Mouse (Mus musculus) gastrocnemius, postnatal 10 days (tissue): ENCODE measurements around the gene Runx2. TPM values are rescaled to one million over a fixed set of nuclear protein-coding genes. Genes with fewer than 3 reads are reported as not detected.

Source experiments
- DNase-seq: peaks from one replicate; pipeline ENCODE4 v3.0.0; 2021; ENCODE audit warnings: mixed read lengths
- total RNA-seq, 2 experiments: library from RNA; stranded (reverse); gene quantifications; 2 replicates each; pipeline ENCODE4 v1.2.3; 2021

Gene Runx2
- total RNA-seq, 2 experiments from 2014 or later = 0.42 to 7.3 TPM

DNA sequence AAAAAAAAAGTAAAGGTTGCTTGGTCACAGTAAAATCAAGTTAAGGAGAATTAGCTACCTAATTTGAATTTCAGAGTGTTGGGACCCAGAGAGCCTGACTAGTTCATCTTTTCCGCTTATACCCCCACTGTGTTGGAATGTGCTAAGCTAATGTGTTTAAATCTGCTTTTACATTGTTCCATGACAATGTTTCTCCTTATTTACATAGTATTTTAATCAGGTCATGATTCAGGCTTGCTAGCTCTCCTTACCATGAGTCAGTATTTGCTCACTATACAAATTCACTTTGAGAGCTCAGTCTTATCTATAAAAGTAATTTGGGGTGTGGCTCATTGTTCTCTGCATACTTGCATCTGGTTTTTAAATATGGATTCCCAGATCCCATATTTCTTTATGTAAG lies 47.2 kb downstream of the Runx2 start:
- DNase-seq = no peak

DNA sequence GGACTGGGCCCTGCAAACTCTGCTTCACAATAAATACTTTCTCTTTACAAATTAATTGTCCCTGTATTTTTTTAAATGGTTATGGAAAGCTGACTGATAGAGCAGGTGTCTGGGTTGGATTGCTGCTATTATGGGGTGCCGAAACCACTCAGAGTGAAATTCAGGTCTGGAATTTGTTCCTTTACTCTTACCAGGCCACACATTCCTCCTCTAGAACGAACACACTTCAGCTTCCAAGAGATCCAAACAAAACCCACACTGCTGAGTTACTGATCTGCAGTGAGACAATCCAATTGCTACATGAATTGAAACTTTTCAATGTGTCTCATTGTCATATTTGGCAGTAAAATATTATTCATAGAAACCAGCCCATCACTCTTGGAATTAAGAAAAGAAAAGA lies 47.6 kb downstream of the Runx2 start:
- DNase-seq = no peak

DNA sequence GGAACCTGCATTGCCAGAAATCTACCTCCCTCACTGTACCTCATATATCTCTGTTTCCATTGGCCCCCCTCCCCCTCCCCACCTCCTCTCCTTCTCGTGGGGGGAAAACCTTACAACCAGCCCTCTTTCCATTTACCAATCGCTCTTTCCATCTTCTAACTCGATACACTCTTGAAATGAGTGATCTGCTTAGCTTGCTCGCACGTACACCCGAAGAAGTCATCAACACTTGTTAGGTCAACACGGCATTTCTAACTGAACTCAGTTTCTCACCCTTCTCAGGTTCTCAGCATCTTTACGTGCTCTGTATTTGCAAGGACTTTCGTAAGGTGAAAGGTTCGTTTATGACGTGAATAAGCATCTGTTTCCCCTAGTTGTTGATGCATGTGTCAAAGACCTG lies 48.3 kb downstream of the Runx2 start:
- DNase-seq = no peak

DNA sequence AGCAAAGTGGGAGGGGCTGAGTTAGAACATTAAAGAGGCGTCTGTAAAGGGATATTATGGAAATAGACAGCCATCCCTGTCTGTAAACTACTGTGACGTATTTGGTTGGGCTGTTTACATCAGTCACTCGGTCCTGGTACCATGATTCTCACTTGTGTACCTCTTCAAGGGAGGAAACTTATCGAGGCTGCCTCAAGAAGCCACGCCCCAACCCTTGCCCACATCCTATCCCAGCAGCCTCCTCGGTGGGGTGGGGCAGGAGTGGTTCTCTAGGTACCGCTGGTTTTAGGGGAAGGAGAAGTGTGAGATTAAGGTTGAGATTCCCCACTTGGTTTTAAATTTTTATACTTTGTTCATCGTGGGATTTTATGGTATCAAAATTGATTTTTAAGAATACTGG lies 69.2 kb downstream of the Runx2 start:
- DNase-seq = no peak

DNA sequence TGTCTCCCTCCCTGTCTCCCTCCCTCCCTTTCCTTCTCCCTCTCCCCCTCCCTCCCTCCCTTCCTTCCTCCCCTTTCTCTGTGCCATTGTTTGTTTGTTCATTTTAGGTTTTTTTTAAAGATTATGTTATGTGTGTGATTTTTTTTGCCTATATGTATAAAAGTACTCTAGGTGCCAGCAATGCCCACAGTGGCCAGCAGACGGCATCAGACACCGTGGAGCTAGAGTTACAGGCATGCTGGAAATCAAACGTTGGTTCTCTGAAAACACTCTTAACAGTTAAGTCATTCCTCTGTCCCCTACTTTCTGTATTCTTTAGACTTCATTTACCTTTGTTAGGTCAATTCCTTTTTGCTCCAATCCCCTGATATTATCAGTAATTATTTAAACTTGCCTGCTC lies 70.8 kb downstream of the Runx2 start:
- no peak for DNase-seq

DNA sequence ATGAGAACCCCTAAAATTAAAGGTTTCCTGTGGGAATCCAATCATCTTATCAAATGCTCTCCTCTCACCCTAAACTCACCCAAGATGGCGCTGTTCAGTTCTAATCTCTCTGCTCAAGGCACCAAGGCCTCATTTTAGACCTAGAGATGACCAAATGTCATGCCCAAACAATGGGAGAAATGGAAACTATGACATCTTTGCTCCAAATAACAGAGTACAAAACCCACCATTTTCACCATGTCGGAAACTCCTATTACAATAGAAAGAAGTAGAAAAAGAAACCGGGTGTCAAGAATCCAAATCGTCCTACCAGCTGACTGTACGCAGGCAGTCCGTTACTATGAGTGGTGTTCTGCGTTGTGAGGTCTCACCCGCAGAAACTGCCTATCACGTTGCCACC lies 72.4 kb downstream of the Runx2 start:
- DNase-seq = no peak

DNA sequence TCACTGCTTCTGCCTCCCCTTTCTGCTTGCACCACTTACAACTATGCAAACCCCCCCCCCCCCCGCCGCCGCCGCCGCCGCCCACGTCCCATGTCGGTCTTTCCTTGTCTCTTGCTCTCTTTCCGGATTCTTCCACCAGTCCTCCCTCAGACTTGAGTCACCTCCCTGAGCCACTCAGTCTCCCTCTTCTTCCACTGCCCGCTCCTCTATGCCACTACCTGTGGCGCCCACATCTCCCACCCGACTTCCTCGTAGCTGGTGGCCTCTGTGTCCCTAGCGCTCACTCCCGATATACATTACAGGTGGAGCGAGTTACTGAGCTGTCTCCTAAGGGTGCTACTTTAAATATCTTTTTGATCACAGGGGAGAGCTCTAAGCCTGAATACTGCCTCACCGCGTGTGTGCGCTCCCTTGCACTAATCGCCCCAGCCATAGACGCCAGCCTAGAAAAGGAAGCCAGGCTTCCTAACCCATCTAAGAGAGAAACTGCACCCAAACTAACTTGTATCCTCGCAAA lies 76.4 kb downstream of the Runx2 start:
- DNase-seq = no peak

DNA sequence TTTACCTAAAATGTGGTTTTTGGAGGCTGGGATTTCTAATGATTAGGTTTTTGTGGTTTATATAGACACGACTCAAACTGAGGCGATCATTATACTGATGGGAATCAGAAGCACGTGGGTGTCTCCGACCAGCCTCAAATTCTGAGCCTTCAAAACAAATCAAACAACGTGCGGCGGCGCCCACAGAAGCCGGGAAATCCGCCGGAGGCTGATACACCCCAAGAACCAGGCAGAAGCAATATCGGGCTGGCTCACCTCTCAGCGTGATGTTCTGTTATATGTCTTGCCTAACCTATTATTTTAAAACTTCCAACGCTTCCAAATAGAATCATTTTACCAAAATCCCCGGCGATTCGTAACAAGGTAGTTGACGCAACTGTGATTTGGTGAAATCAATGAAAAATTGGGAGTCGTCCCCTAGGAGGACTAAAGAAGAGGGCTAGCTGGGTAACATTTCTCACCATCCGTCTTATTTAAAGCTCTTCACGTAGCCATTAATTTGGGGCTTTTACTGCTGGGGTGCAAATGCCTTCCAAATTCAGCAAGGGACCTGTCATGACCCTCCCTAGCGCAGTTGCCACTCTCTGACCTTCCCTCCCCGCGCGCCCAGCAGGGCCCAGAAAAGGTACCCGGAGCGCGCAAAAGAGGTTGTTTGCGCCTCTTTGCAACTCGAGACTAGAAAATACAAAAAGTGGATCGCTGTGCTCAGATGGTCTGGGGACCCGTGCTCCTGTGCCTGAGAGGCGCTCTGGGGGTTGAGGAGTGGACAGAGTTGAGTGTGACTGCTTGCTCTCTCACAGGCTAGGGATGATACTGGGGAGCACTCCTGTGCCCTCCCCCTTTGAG lies 77.1 kb downstream of the Runx2 start:
- no peak for DNase-seq

DNA sequence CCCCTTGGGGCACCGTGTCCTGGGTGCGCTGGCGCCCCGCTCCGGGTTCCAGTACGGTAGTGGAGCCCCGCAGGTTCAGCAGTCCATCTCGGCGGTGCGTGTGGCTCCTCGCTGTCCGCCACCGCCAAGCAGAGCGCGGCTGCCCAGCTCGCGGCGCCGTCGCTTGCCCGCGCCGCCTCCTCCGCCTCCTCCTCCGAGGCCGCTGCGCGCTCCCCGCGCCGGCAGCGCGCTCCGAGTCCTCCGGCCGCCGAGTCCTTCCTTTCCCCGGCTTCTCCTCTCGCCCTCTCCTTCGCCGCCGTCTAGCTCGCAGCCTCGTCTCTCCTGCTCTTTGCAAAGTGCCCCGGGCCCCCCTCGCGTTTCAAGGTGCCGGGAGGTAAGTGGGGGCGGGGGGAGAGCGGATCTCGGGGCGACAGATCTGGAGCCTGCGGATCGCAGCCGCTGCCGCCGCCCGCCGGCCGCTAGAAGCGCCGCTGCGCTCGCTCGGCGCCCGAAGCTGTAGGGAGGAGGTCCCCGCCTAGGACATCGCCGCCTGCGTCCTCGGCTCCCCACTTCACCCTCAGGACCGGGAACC lies 78.5 kb downstream of the Runx2 start:
- DNase-seq = peak; percentile 76

DNA sequence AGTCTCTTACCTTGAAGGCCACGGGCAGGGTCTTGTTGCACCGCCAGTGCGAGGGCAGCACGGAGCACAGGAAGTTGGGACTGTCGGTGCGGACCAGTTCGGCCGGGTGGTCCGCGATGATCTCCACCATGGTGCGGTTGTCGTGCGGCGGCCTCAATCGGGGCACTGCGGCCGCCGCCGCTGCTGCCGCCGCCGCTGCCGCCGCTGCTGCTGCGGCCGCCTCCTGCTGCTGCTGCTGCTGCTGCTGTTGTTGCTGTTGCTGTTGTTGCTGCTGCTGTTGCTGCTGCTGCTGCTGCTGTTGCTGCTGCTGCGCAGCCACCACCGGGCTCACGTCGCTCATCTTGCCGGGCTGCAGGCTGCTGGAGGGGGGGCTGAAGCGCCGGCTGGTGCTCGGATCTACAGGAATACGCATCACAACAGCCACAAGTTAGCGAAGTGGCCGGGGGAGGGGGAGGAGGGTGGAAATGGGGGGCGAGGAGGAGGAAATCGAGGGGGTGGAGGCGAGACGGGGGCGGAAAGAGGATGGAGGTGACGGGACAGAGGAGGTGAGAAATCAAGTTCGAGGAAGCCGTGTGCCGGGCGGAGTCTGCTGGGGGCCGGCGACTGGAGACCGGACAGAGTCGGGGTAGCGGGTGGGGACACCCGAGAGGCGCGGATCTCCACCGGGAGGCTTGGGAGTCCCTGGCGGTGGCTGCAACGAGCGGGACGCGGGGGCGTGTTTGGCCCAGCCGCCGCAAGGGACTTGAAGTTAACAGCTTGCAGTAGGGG lies 79.2 kb downstream of the Runx2 start:
- peak; percentile 23 for DNase-seq

DNA sequence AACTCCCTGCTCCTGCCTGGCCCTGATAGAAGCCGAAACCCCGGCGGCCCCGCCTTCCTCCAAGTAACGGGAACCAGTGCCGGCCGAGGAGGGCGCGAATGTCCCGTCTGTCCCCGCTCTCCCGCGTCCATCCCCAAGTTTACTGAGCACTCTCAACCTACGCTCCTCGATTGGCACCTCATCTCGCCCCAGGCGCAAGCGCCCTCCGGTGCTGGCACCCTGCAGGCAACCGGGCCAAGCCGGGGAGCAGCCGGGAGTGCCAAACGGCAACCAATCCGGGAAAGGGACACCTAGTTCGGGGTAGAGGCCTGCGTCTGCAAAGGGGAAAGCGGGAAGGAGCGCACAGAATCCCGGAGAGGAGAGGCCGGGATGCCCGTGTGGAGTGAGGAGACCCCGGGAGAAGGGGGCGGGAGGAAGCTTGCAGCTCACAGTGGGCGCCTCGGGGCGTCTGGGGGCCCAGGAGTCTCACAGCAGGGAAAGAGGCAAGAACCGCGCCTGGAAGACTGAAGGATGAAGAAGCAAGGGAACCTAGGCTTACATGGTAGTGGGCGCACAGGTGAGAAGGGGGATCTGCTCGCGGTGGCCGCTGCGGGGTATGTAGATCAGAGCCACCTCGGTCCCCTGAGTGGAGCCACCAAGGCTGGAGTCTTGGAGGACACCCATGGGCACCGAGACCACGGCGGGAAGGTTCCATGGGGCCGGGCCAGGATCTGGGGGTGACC lies 79.9 kb downstream of the Runx2 start:
- DNase-seq = peak; percentile 56

DNA sequence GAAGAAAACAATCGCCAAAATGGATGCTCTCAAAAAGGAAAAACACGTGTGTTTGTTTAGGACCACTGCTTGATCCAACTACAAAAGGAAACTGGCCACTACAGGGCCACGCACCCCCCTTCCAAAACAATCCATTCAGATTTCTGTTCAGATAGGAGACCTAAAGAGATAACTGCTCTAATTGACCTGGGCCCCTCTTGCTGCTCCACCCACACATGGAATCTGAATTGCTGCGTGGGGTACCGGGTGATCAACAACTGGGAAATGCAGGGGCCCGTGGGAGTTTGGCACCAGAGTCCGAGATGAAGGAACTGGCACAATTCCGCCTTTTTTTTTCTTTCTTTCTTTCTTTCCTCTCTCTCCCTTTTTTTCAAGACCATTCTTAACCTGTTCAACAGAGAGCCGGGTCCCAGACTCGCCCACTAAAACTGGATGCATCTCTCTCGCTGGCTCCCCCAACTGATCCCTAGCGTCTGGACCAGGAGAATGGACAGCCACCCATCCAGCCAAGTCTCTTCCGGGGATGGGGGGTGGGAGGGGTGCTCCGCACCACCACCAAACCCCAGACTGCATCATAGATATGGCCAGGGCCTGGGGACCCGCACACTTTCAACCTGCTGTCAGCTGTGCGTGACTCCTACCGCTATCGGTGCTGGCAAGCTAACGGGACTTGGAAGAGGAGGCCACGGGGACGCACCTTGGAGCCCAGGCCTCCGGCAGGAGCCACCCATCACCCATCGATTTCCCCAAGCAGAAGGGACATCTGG lies 80.9 kb downstream of the Runx2 start:
- peak; percentile 11 for DNase-seq

DNA sequence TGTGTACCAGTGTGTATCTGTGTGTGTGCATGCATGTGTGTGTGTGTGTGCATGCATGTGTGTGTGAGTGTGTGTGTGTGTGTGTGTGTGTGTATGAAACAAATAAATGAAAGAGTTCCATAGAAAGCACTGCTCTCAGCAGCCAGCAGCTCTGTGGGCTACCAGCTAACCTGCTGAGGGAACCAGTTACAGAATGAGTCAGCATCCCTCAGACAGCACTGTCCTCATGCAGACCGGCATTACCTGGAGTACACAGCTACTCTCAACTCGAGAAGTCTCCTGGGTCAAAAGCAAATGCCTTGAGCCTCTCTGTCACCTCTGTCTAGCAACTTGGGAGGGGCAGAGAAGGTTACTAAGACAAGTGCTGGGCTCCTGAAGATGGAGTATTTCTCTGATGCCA lies 86.1 kb downstream of the Runx2 start:
- no peak for DNase-seq

DNA sequence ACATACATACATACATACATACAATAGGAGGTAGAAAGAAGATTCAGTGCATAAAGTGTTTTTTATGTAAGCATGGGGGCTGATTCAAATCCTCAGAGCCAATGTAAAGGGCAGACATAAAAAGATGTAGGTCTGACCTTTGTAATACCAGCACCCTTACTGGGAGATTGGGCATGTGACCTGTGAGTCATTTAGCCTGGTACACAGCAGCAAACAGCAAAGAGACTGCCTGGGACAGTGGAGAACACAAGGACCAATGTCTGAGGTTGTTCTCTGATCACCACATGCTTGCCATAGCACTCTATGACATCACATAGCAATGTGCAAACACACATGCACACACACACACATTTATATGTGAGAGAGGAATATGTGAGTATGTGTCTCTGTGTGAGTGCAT lies 86.9 kb downstream of the Runx2 start:
- DNase-seq = no peak

DNA sequence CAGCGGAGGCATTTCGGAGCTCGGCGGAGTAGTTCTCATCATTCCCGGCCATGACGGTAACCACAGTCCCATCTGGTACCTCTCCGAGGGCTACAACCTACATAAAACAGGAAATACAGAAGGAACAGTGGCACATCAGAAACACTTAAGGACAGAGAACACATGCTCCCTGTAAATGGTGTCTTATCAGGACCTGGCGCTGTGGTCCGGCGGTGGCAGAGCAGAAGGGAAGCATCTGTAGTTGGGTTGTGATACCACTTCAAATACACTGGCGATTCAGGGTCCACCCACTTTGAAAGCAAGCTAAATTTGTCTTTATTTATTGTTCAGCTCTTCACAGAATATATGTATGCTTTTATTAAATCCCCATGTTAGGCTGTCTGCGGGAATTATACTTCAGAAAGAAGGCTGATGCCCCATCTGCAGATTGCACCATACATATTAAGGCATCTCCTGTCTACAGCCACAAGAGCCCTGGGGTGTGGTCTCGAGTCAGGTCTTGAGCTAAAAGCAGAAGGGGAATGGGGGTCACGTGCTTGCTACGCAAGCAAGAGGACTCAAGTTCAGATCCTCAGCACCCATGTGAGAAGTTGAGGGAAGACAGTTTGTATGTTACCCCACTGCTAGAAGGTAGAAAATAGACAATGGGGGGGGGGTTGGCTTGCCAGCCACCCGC lies 89.7 kb downstream of the Runx2 start:
- no peak for DNase-seq

DNA sequence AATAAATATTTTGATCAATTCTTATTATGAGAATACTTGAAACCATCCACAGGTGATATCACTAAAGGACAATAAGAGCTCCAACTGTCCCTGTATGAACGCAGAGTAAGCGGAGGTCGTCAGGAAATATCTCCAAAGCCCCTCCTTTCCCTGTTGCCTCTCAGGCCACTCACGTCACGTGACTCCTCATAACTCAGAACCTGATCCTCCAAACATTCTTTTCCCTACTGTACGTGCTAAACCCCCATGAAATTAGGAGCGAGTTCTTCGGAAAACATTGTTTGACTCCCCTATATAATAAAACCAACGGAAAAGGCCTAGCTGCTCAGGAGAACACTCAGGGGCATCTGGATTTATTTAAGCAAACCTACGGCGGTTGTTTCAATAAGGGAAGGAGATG lies 90.3 kb downstream of the Runx2 start:
- DNase-seq = no peak

DNA sequence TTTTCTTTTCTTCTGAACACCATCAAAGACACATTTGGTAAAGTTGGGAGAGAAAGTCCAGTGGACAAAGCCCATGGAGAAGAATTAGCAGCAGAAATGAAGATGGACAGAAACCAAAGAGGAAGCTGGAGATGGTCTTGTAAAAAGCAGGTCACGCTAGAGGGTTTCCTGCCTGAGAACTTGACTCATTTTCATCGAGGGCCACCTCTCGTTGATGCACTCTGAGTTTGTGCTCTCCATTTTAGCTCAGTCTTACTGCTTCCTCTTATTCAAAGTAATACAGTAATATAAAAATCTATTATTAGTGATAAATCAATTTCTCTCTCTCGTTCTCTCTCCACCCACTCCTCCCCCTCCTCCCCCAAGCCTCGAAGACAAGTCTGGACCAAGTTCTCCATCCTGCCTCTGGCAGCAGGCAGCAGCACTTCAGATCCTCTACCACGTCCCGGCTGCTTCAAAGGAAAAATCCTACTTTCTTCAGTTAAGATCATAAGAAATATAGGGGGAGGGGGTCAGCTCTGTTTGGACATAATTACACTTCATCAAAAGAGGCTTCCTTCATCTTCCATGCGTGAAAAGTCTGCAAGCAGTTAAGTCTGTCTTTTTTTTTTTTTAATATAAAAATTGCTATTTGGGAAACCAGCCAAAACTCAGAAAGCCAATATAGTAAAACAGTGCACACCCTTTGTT lies 92.3 kb downstream of the Runx2 start:
- no peak for DNase-seq

DNA sequence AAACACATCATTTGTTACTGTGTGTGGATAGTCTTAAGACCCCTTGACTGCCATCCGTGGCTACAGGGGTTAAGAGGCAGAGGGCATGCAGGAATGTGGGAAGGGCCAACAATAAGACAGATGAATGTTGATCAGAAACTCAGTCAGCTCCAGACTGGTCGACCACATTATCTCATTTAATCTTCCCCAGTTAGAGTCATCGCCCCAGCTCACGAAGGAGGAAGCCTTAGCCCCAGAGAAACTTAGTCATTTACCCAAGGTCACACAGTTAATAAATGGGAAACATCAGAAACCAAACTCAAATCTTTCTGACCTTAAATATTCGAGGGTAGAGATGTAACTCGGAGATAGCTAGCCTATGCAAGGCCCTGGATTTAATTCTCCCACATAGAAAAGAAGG lies 96.0 kb downstream of the Runx2 start:
- no peak for DNase-seq

DNA sequence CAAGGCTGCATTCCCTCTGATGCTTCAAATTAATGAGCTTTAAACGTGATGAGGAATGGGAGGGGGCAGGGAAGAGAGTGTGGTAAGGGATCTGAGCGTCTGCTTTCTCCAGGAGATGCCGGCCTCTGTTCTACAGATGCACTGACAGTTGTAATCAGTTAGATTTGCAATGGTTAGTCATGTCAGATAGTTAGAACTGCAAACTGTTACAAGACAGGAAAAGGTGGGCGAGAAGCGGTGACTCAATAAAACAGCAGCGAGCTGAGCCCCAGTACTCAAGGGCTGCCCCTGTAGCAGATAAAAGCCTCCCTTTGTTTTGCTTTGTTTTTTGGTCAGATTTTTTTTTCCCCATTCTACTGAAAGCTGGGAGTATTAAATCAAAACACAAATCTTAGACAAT lies 96.6 kb downstream of the Runx2 start:
- no peak for DNase-seq

DNA sequence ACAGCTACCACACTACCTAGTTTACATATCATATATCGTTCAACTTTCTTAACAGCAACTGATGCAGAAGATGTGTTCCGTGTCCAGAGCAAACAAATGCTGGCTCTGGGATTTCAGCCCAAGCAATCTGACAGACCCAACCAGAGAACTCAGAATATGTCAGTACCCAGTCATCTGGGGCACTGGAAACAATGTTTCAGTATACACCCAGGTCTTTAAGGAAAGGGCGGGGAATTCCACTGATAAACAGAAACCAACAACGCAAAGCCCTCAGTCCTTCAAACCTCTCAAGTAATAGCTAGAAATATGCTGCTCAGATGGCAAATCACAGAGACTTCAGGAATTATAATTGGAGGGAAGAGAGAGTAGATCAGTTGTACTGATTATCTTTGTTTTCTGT lies 100.5 kb downstream of the Runx2 start:
- DNase-seq = no peak

DNA sequence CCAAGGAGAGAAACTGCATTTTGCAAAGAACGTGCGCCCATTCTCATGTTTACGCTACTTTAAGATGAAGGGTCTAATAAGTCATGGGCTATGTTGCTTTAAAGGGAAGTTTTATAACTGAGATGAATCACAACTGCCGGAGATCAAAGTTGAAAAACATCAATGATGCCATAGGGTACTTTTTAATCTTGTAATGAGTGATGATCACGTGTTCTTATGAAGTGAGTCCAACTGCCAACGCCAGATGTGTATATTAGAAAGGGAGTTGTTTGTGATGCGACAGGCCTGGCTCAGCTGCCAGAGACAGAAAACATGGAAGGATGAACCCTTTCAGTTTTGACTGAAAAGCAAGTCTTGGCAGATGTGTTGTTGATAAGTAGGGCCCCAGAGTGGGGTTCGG lies 101.2 kb downstream of the Runx2 start:
- DNase-seq = no peak
